Mouse (Mus musculus): ENCODE measurements around the gene Pola1.

DNA sequence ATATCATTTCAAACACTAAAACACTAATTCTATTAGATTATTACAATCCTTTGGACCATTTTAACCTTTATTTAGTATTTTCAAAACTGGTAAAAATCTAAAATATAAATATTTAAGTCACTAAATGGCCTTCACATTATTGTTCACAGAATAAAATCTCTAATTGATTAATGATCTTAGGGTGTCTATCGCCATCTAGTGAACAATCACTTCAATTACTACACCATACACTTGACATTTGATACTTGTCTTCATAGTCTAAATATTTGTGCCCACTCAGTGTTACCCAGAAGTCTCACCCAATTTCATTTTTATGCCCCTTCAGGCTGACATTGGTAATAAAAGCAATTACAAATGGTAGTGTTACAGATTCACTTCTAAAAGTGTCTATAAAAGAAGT is 74.8 kb downstream of the Pola1 start:
- TF ChIP-seq GATA1 (IDR thresholded peaks at IDR 0.05; ENCODE audit: borderline replicate concordance, low read length) (no peak), FLI1 (IDR thresholded peaks at IDR 0.05; ENCODE audit: low read length) (no peak)

Data from megakaryocyte, embryonic 14.5 days (primary cell).